Mouse (Mus musculus) heart, embryonic 14.5 days (tissue): ENCODE results near the gene Cacna1g. TPM values are rescaled to one million over a fixed set of nuclear protein-coding genes. Genes with fewer than 3 reads are reported as not detected.

Experiments used
- ATAC-seq: fragments of 200-750 bp; cut with Nextera tagmentation; 2 replicates; pipeline ENCODE4 v1.8.0; 2017; ENCODE audit warnings: low read depth, moderate TSS enrichment; ENCODE audit not compliant: insufficient number of reproducible peaks, insufficient read depth, low FRiP score
- H3K27ac ChIP-seq, 2 experiments: fragments of 200-500 bp in 1 of 2; fragments of 300-500 bp in 1 of 2; sonication (generic) in 1 of 2; replicated peaks in 1 of 2; 2 replicates each; pipeline ENCODE4 v1.5.1; 2012 to 2014; ENCODE audit warnings: low read depth in 2 of 2, low read length in 2 of 2, control low read depth in 1 of 2, mild to moderate bottlenecking in 1 of 2, mixed read lengths in 1 of 2; ENCODE audit not compliant: control insufficient read depth in 1 of 2, insufficient read depth in 1 of 2
- H3K27me3 ChIP-seq: fragments of 300-500 bp; sonication (generic); 2 replicates; pipeline ENCODE4 v1.6.1; 2014; ENCODE audit warnings: mild to moderate bottlenecking, low read length, control low read depth; ENCODE audit not compliant: control insufficient read depth, insufficient read depth
- H3K36me3 ChIP-seq: fragments of 300-500 bp; sonication (generic); 2 replicates; pipeline ENCODE4 v1.6.1; 2014; ENCODE audit warnings: mild to moderate bottlenecking, control low read depth, low read length, mixed read lengths; ENCODE audit not compliant: control insufficient read depth, insufficient read depth
- H3K4me1 ChIP-seq, 2 experiments: fragments of 200-500 bp in 1 of 2; fragments of 300-500 bp in 1 of 2; sonication (generic) in 1 of 2; 2 replicates each; pipeline ENCODE4 v1.6.1; 2012 to 2014; ENCODE audit warnings: low read length in 2 of 2, control low read depth in 1 of 2, mixed read lengths in 1 of 2; ENCODE audit not compliant: control insufficient read depth in 2 of 2, insufficient read depth in 2 of 2
- H3K4me2 ChIP-seq: fragments of 300-500 bp; sonication (generic); 2 replicates; pipeline ENCODE4 v1.6.1; 2014; ENCODE audit warnings: mild to moderate bottlenecking, low read length
- H3K4me3 ChIP-seq, 2 experiments: fragments of 200-500 bp in 1 of 2; fragments of 300-500 bp in 1 of 2; sonication (generic) in 1 of 2; 2 replicates each; pipeline ENCODE4 v1.5.1; 2012 to 2014; ENCODE audit warnings: low read length in 2 of 2, mild to moderate bottlenecking in 2 of 2, control low read depth in 1 of 2, low read depth in 1 of 2, moderate library complexity in 1 of 2; ENCODE audit not compliant: control insufficient read depth in 1 of 2, insufficient read depth in 1 of 2
- H3K9ac ChIP-seq: fragments of 300-500 bp; sonication (generic); 2 replicates; pipeline ENCODE4 v1.6.1; 2014; ENCODE audit warnings: mild to moderate bottlenecking, low read length
- H3K9me3 ChIP-seq: fragments of 300-500 bp; sonication (generic); 2 replicates; pipeline ENCODE4 v1.6.1; 2016; ENCODE audit warnings: low read length, control low read depth; ENCODE audit not compliant: control insufficient read depth
- WGBS: fragments of 180-500 bp; shearing (Covaris S2); extraction: QIAGEN DNeasy Blood & Tissue Kit; methylation state at CpG from one replicate; pipeline ENCODE4 v1.1.7; 2014; 5-methylcytosine and 5-hydroxymethylcytosine counted together
- polyA plus RNA-seq: library from polyadenylated mRNA; unstranded; fragments of >200 nt; fragmentation: Nextera tagmentation; extraction: Ambion mirVana; gene quantifications from 2 replicates; pipeline ENCODE4 v1.2.1, GENCODE M21; 2014

The Cacna1g gene
- polyA plus RNA-seq, 1 experiment from 2014 or later, result 7.7 TPM

GRCm38 (mm10) chr11:94469136-94470064, 4.6 kb downstream of the Cacna1g start:
- ATAC-seq, result no peak
- Histone ChIP-seq H3K9ac (no peak overlapping the region), H3K4me1 (peaks cover 31 to 53% of the 10 kb centered on the region in 2 experiments), H3K4me3 (no peak overlapping the region), H3K4me2 (no peak overlapping the region), H3K9me3 (no peaks in the 10 kb centered on the region), H3K36me3 (no peaks in the 10 kb centered on the region), H3K27ac (no peak overlapping the region), H3K27me3 (peaks cover 27% of the 10 kb centered on the region)
- 53% methylated on average over 9 of the region's 9 CpGs for whole genome bisulfite sequencing

- Histone ChIP-seq H3K4me1 (peaks cover 30 to 49% of the 10 kb centered on the region in 2 experiments), H3K4me3 (no peak overlapping the region), H3K36me3 (no peaks in the 10 kb centered on the region), H3K4me2 (no peak overlapping the region), H3K27me3 (peaks cover 26% of the 10 kb centered on the region), H3K9me3 (no peaks in the 10 kb centered on the region), H3K27ac (no peak overlapping the region), H3K9ac (no peak overlapping the region)
- no peak for ATAC-seq
- 37% methylated on average over 4 of the region's 4 CpGs for WGBS
These were observed 5.4 kb downstream of the Cacna1g start for GRCm38 (mm10) chr11:94468582-94469064.

GRCm38 (mm10) chr11:94466333-94466855, 7.6 kb downstream of the Cacna1g start:
- Histone ChIP-seq H3K9ac (no peak overlapping the region), H3K4me2 (no peak overlapping the region), H3K36me3 (no peaks in the 10 kb centered on the region), H3K4me1 (peaks cover 19 to 29% of the 10 kb centered on the region in 2 experiments), H3K9me3 (no peaks in the 10 kb centered on the region), H3K27me3 (peaks cover 6% of the 10 kb centered on the region), H3K4me3 (no peak overlapping the region), H3K27ac (no peak overlapping the region)
- 90% methylated on average over 17 of the region's 17 CpGs for WGBS
- ATAC-seq, result no peak

- 63% methylated on average over 2 of the region's 2 CpGs for WGBS
These were observed 9.8 kb downstream of the Cacna1g start for GRCm38 (mm10) chr11:94464170-94464569.

GRCm38 (mm10) chr11:94461856-94462255, 12.1 kb downstream of the Cacna1g start:
- 89% methylated on average over 11 of the region's 11 CpGs for whole genome bisulfite sequencing

More at GRCm38 (mm10) chr11:94464170-94464569, 9.8 kb downstream of the Cacna1g start:
- Histone ChIP-seq H3K4me1 (peaks cover 9 to 21% of the 10 kb centered on the region in 2 experiments; a peak in 3 of 4 replicates), H3K27ac (no peak overlapping the region), H3K36me3 (no peaks in the 10 kb centered on the region), H3K9ac (no peak overlapping the region), H3K4me3 (no peak overlapping the region), H3K27me3 (no peaks in the 10 kb centered on the region; the same call in 1 of the 2 replicates), H3K4me2 (no peak overlapping the region), H3K9me3 (no peaks in the 10 kb centered on the region)
- ATAC-seq, result no peak

GRCm38 (mm10) chr11:94457001-94457400, 17.0 kb downstream of the Cacna1g start:
- H3K36me3 ChIP-seq, result no peaks in the 10 kb centered on the region
- no peak overlapping the region for H3K4me3 ChIP-seq
- no peak overlapping the region for H3K27ac ChIP-seq
- no peaks in the 10 kb centered on the region for H3K9me3 ChIP-seq
- peaks cover 4% of the 10 kb centered on the region; the same call in 1 of the 2 replicates for H3K27me3 ChIP-seq
- H3K4me2 ChIP-seq, result no peak overlapping the region
- 77% methylated on average over 15 of the region's 15 CpGs for WGBS
- H3K9ac ChIP-seq, result no peak overlapping the region
- no peak for ATAC-seq
- H3K4me1 ChIP-seq, result peaks cover 8 to 13% of the 10 kb centered on the region in 2 experiments

More at GRCm38 (mm10) chr11:94461856-94462255, 12.1 kb downstream of the Cacna1g start:
- ATAC-seq, result no peak
- H3K9me3 ChIP-seq, result no peaks in the 10 kb centered on the region
- H3K27me3 ChIP-seq, result peaks cover 4% of the 10 kb centered on the region; the same call in 1 of the 2 replicates
- H3K4me1 ChIP-seq, result peaks cover 2 to 6% of the 10 kb centered on the region in 2 experiments; a peak in 1 of 4 replicates
- H3K9ac ChIP-seq, result no peak overlapping the region
- no peak overlapping the region for H3K4me2 ChIP-seq
- H3K4me3 ChIP-seq, result no peak overlapping the region
- H3K36me3 ChIP-seq, result no peaks in the 10 kb centered on the region
- H3K27ac ChIP-seq, result no peak overlapping the region

- Histone ChIP-seq H3K9me3 (no peaks in the 10 kb centered on the region), H3K4me3 (no peak overlapping the region), H3K27ac (no peak overlapping the region), H3K36me3 (no peaks in the 10 kb centered on the region), H3K4me2 (no peak overlapping the region), H3K9ac (no peak overlapping the region), H3K27me3 (peaks cover 4% of the 10 kb centered on the region; the same call in 1 of the 2 replicates), H3K4me1 (peaks cover 15 to 19% of the 10 kb centered on the region in 2 experiments)
- 64% methylated on average over 3 of the region's 3 CpGs for WGBS
- ATAC-seq, result no peak
These were observed 17.7 kb downstream of the Cacna1g start for GRCm38 (mm10) chr11:94456347-94456746.
